Mouse (Mus musculus): ENCODE data around the gene Rbm31y.
"Not testable (repeated sequence)": the region's sequence is repeated elsewhere in the genome, so short reads cannot be mapped to it uniquely, and the experiment has no call there.

Rbm31y gene

GRCm38 (mm10) chrY:17400461-17400860 is at the start of gene Rbm31y:
Gene Rbm31y (plus strand): TSS chrY:17400761.
- not testable (repeated sequence) for DNase-seq (ENCODE audit: low spot score)

Data from ovary, postnatal 14 days (tissue).